Mouse (Mus musculus): ENCODE results near the gene Tatdn3. TPM values are rescaled to one million over a fixed set of nuclear protein-coding genes. Genes with fewer than 3 reads are reported as not detected.
A peak's percentile ranks its signal among the peaks of the same experiment; 100 is the strongest.

Gene Tatdn3
- 10 to 100 TPM; 29.9 to 30.7 TPM for total RNA-seq (2021)
- long read RNA-seq, experiment 1, partial matches to known transcripts, result 0 of 6 reads
- long read RNA-seq, experiment 1, other reads (novel, unspliced or antisense), result 1 of 6 reads
- long read RNA-seq, experiment 2, partial matches to known transcripts, result 0 of 8 reads
- long read RNA-seq, experiment 2, other reads (novel, unspliced or antisense), result 4 of 8 reads

- intact Hi-C loops (cut with DNase I), result loop anchor here (5.0 kb wide), 1 partner anchor 121 kb away; no protein-coding TSS in a partner anchor
- DNase-seq (ENCODE audit: low spot score in 2 of 2), result peak; percentile 91 to 94
These were observed at the start of gene Tatdn3, which contains the start of gene Nsl1 for GRCm38 (mm10) chr1:191062781-191063485. TSS of gene Tatdn3 (minus strand) at chr1:191062932. TSS of gene Nsl1 (plus strand) at chr1:191063012.

DNA sequence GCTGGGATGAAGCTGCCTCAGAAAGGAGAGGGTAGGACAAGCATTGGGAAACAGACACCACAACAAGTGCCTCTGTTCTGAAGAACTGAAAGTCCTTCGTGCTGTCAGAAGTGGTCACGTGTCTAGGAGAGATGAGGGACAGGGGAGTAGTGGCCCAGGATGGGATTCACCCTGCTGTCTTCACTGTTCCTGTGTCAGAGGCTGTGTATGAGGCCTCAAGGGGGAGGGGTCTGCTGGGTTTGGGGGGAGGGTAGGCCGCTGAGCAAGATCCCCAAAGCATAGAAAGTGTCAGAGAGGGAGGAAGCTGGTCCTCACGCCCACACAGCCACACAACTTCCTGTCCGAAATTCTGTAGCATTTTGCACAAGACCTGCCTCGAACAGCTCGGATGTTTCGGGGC, 48.4 kb upstream of the Tatdn3 start:
- no peak for DNase-seq (ENCODE audit: low spot score in 2 of 2)
- intact Hi-C loops (cut with DNase I), result no loop called here

DNA sequence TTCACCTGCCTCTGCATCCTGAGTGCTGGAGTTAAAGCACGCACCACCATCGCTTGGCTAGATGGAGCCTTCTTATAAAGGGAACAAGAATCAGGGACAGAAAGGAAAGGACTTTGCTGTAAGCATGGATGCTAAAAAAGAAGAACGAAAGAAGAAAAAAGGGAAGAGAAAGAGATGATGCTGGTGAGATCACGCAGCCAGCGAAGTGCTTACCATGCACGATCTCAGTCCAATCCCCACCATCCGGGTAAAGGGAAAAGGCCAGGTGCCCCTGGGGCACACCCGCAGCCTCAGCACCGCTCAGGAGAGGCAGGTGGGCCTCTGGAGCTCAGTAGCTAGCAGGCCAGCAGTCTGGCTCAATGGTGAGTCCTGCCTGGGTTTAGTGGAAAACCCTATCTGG, 47.2 kb upstream of the Tatdn3 start:
- intact Hi-C loops (cut with DNase I), result no loop called here

GRCm38 (mm10) chr1:191107306-191107705, 44.6 kb upstream of the Tatdn3 start:
- intact Hi-C loops (cut with DNase I), result no loop called here
- no peak for DNase-seq (ENCODE audit: low spot score in 2 of 2)

More for the DNA sequence above, 47.2 kb upstream of the Tatdn3 start:
- DNase-seq (ENCODE audit: low spot score in 2 of 2), result no peak

- intact Hi-C loops (cut with DNase I), result no loop called here
- DNase-seq (ENCODE audit: low spot score in 2 of 2), result no peak
These were observed 42.5 kb upstream of the Tatdn3 start for GRCm38 (mm10) chr1:191105246-191105645.

- DNase-seq (ENCODE audit: low spot score in 2 of 2), result no peak
- intact Hi-C loops (cut with DNase I), result loop anchor here (5.0 kb wide), 1 partner anchor 79 kb away; no protein-coding TSS in a partner anchor
These were observed 40.1 kb upstream of the Tatdn3 start for GRCm38 (mm10) chr1:191102730-191103370.

- no peak for DNase-seq (ENCODE audit: low spot score in 2 of 2)
- intact Hi-C loops (cut with DNase I), result loop anchor here (5.0 to 10.0 kb wide), 3 partner anchors 72 to 165 kb away; no protein-coding TSS in a partner anchor
These were observed 37.1 kb upstream of the Tatdn3 start for GRCm38 (mm10) chr1:191099772-191100291.

GRCm38 (mm10) chr1:191099114-191099513, 36.4 kb upstream of the Tatdn3 start:
- no peak for DNase-seq (ENCODE audit: low spot score in 2 of 2)
- intact Hi-C loops (cut with DNase I), result loop anchor here (5.0 to 10.0 kb wide), 2 partner anchors 73 to 166 kb away; no protein-coding TSS in a partner anchor

- DNase-seq (ENCODE audit: low spot score in 2 of 2), result no peak
- intact Hi-C loops (cut with DNase I), result loop anchor here (5.0 to 10.0 kb wide), 2 partner anchors 74 to 167 kb away; no protein-coding TSS in a partner anchor
These were observed 35.3 kb upstream of the Tatdn3 start, which contains the start of gene Batf3 for GRCm38 (mm10) chr1:191097802-191098747. TSS of gene Batf3 (plus strand) at chr1:191097847.

GRCm38 (mm10) chr1:191096871-191097681, 34.3 kb upstream of the Tatdn3 start:
- DNase-seq (ENCODE audit: low spot score in 2 of 2), result no peak
- intact Hi-C loops (cut with DNase I), result loop anchor here (5.0 to 10.0 kb wide), 2 partner anchors 75 to 168 kb away; no protein-coding TSS in a partner anchor

- intact Hi-C loops (cut with DNase I), result loop anchor here (5.0 to 10.0 kb wide), 2 partner anchors 77 to 170 kb away; no protein-coding TSS in a partner anchor
- DNase-seq (ENCODE audit: low spot score in 2 of 2), result peak in 1 of 2 experiments; percentile 28
These were observed 32.3 kb upstream of the Tatdn3 start for GRCm38 (mm10) chr1:191095019-191095418.

DNA sequence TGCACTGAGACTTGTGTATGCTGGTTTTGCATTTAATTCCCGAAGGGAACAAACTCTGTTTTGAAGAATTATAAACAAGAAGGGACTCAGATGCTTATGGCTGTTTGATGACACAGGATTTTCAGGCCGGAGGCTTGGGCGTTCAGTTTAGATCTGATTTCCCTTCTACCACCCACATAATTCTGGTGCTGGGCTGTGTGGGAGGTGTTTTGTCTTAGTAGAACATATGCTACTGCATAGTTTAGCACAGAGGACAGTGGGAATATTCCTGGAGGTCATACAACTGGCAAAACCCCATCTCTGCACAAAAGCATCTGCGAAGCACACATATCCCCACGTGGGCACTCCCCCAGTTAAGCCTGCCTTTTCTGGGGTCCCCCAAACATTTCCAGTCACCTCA, 30.8 kb upstream of the Tatdn3 start:
- intact Hi-C loops (cut with DNase I), result loop anchor here (10.0 kb wide), 1 partner anchor 171 kb away; no protein-coding TSS in a partner anchor
- peak; percentile 53 to 69 for DNase-seq (ENCODE audit: low spot score in 2 of 2)

DNA sequence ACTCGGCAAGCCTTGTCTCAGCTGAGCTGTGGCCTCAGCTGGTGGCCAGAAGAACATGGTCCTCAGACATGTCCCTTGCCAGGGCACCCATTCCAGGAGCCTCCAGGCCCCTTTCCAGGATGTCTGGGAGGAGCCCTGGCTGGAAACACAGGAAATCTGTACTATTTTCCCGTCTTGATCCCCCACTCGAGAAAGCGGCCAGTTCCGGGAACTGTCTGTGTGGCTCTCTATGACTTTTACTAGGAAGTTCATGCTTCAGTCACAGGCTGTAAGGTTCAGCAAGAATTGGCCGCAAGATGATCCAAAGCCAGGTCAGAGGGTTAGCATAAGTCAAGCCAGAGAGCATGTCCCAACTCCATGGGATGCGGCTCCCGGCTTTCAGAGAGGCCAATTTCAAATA, 29.3 kb upstream of the Tatdn3 start:
- intact Hi-C loops (cut with DNase I), result loop anchor here (10.0 kb wide), 1 partner anchor 173 kb away; no protein-coding TSS in a partner anchor
- no peak for DNase-seq (ENCODE audit: low spot score in 2 of 2)

DNA sequence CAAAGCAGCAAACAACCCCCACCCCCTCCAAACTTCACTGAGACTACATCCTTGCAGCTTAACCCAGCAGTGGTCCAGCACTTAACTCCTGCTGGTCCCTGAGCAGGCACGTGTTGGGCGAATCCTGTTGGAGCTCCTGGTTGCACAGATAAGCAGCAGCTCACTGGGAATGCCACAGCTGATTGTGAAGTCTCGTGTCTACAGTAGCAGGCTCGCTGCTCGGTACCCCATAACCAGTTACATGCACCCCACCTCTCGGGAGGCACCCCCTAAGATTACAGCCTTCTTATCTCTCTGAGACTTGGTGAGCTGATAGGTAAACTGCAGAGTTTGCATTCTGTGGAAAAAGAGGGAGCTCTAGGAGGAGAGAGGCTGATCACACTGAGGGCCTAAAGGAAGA, 26.6 kb upstream of the Tatdn3 start:
- DNase-seq (ENCODE audit: low spot score in 2 of 2), result no peak
- intact Hi-C loops (cut with DNase I), result no loop called here

DNA sequence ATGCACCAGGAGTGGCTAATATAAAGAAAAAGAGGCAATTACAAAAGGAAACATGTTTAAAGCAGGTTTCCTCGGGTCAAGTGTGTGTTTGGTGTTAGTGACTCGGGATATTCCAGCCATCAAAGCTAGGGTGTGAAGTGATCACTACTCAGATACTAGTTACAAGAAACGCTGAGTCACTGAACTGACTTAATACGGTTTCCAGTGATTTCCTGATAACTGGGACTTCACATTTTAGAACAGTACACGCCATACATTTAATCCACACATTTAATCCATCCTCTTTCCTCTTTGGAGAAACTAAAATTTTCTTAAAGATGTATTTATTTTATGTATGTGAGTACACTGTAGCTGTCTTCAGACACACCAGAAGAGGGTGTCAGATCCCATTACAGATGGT, 25.2 kb upstream of the Tatdn3 start:
- intact Hi-C loops (cut with DNase I), result no loop called here
- no peak for DNase-seq (ENCODE audit: low spot score in 2 of 2)

DNA sequence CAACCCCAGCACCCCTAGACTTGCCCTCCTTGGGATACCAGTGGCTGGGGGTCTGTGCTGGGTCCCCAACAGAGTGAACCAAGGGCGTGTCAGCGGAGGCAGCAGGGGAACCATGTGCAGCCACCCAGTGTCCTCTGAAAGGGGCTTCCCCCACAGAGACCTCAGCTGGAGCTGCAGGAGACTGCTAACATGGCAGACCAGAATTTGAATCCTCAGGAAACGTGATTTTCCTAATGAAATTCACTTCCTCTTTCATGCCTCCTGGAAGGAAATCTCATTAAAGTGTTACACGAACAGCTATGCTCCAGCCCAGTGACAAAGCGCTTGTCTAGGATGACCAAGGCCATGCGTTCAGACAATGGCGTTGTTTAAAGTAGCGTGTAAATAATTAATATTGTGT, 24.2 kb upstream of the Tatdn3 start:
- intact Hi-C loops (cut with DNase I), result no loop called here

GRCm38 (mm10) chr1:191086304-191086878, 23.7 kb upstream of the Tatdn3 start:
- intact Hi-C loops (cut with DNase I), result no loop called here

More for the DNA sequence above, 24.2 kb upstream of the Tatdn3 start:
- DNase-seq (ENCODE audit: low spot score in 2 of 2), result no peak

More at GRCm38 (mm10) chr1:191086304-191086878, 23.7 kb upstream of the Tatdn3 start:
- no peak for DNase-seq (ENCODE audit: low spot score in 2 of 2)

Data from left cerebral cortex, postnatal 14 days (tissue).